Mouse (Mus musculus) CH12.LX (cell line): ENCODE data around the gene Hcfc1.

Source experiments
- CHD1 ChIP-seq: IDR thresholded peaks from 2 replicates; pipeline ENCODE4 v1.6.1; 2012; ENCODE audit warnings: low read depth, low read length, improper control_type of control experiment, inconsistent platforms
- CTCF ChIP-seq, 2 experiments: IDR thresholded peaks in 1 of 2; conservative IDR thresholded peaks in 1 of 2; 2 replicates each; pipeline ENCODE4 v1.5.1; 2011 to 2012; ENCODE audit warnings: low read depth in 2 of 2, low read length in 2 of 2, improper control_type of control experiment in 1 of 2, inconsistent platforms in 1 of 2, mild to moderate bottlenecking in 1 of 2, moderate library complexity in 1 of 2
- EP300 ChIP-seq: IDR thresholded peaks from 2 replicates; pipeline ENCODE4 v1.6.1; 2011; ENCODE audit warnings: low read length, improper control_type of control experiment
- MAX ChIP-seq: IDR thresholded peaks from 2 replicates; pipeline ENCODE4 v1.6.1; 2011; ENCODE audit warnings: low read length, improper control_type of control experiment
- MYC ChIP-seq: IDR thresholded peaks from 2 replicates; pipeline ENCODE4 v1.6.1; 2011; ENCODE audit warnings: low read depth, mild to moderate bottlenecking, improper control_type of control experiment, low read length
- POLR2A ChIP-seq: IDR thresholded peaks from 2 replicates; pipeline ENCODE4 v1.6.1; 2011; ENCODE audit warnings: low read depth, mild to moderate bottlenecking, improper control_type of control experiment, low read length
- TBP ChIP-seq: conservative IDR thresholded peaks from 2 replicates; pipeline ENCODE4 v1.6.1; 2011; ENCODE audit warnings: low read depth, low read length, improper control_type of control experiment
- TCF12 ChIP-seq: IDR thresholded peaks from 2 replicates; pipeline ENCODE4 v1.6.1; 2014; ENCODE audit warnings: low read depth, mild to moderate bottlenecking, inconsistent platforms, low read length, improper control_type of control experiment
- UBTF ChIP-seq: IDR thresholded peaks from 2 replicates; pipeline ENCODE4 v1.6.1; 2012; ENCODE audit warnings: low read depth, mild to moderate bottlenecking, inconsistent platforms, low read length, improper control_type of control experiment, moderate library complexity
- ZMIZ1 ChIP-seq: IDR thresholded peaks from 2 replicates; pipeline ENCODE4 v1.6.1; 2012; ENCODE audit warnings: low read depth, mild to moderate bottlenecking, inconsistent platforms, low read length, improper control_type of control experiment
- ZNF384 ChIP-seq: IDR thresholded peaks from 2 replicates; pipeline ENCODE4 v1.6.1; 2012; ENCODE audit warnings: low read depth, low read length, improper control_type of control experiment, inconsistent platforms

DNA sequence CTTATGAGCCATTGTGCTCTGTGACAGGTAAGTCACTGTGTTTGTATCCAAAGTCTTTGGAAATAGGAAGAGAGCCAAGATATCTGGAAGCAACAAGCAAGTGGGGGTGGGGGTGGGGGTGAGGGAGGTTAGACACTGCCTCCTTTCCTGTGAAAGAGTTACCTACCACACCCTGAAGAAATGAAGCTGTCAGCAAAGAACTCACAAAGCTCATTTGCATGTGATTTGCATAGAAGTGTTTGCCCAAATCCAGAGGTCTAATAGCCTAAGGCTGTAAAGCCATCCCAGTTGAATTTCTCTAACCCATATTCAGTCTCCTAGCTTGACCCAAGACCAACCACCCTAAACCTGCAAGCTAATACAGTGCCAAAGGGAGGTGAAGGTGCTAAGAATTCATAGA, 55.7 kb downstream of the Hcfc1 start:
- no peak for TF ChIP-seq POLR2A
- no peak for TF ChIP-seq UBTF
- no peak; the same call in 1 of the 2 replicates for TF ChIP-seq TBP
- TF ChIP-seq TCF12, result no peak
- TF ChIP-seq MYC, result no peak
- no peak for TF ChIP-seq MAX
- no peak for TF ChIP-seq CTCF (conservative IDR thresholded peaks at IDR 0.05 in 1 of 2, IDR thresholded peaks at IDR 0.05 in 1 of 2; ENCODE audit: low read depth in 2 of 2, low read length in 2 of 2)
- no peak for TF ChIP-seq EP300
- no peak for TF ChIP-seq CHD1
- no peak for TF ChIP-seq ZNF384
- TF ChIP-seq ZMIZ1, result no peak
